Mouse (Mus musculus): Measurements from ENCODE around the gene Mbd6. TPM values are rescaled to one million over a fixed set of nuclear protein-coding genes. Genes with fewer than 3 reads are reported as not detected.
A peak's percentile ranks its signal among the peaks of the same experiment; 100 is the strongest.

Mbd6 gene
- total RNA-seq (2021): 10 to 100 TPM; 47.7 to 51.5 TPM

GRCm38 (mm10) chr10:127288800-127289572 lies at the start of gene Mbd6:
TSS of gene Mbd6 (minus strand) at chr10:127289018.
- peak; percentile 91 for DNase-seq
- intact Hi-C loops (cut with DNase I): no loop called here

- intact Hi-C loops (cut with DNase I): loop anchor here (10.0 kb wide), 1 partner anchor 197 kb away; the partner anchor contains the start of gene Nxph4
- DNase-seq: no peak
These were observed 48.8 kb upstream of the Mbd6 start for GRCm38 (mm10) chr10:127337536-127338099.

GRCm38 (mm10) chr10:127336952-127337351 lies 48.1 kb upstream of the Mbd6 start:
- intact Hi-C loops (cut with DNase I): loop anchor here (10.0 kb wide), 1 partner anchor 198 kb away; the partner anchor contains the start of gene Nxph4
- DNase-seq: no peak

GRCm38 (mm10) chr10:127335271-127335670 lies 46.5 kb upstream of the Mbd6 start:
- intact Hi-C loops (cut with DNase I): loop anchor here (10.0 kb wide), 1 partner anchor 200 kb away; the partner anchor contains the start of gene Nxph4
- no peak for DNase-seq

GRCm38 (mm10) chr10:127333152-127333551 lies 44.3 kb upstream of the Mbd6 start:
- intact Hi-C loops (cut with DNase I): loop anchor here (10.0 kb wide), 1 partner anchor 202 kb away; the partner anchor contains the start of gene Nxph4

GRCm38 (mm10) chr10:127332211-127332874 lies 43.5 kb upstream of the Mbd6 start:
- intact Hi-C loops (cut with DNase I): loop anchor here (10.0 kb wide), 1 partner anchor 202 kb away; the partner anchor contains the start of gene Nxph4
- no peak for DNase-seq

More at GRCm38 (mm10) chr10:127333152-127333551, 44.3 kb upstream of the Mbd6 start:
- no peak for DNase-seq

- no peak for DNase-seq
- intact Hi-C loops (cut with DNase I): loop anchor here (10.0 kb wide), 1 partner anchor 205 kb away; the partner anchor contains the start of gene Nxph4
These were observed 41.4 kb upstream of the Mbd6 start for GRCm38 (mm10) chr10:127330212-127330611.

GRCm38 (mm10) chr10:127327461-127328145 lies 38.8 kb upstream of the Mbd6 start:
- DNase-seq: no peak
- intact Hi-C loops (cut with DNase I): no loop called here

GRCm38 (mm10) chr10:127326828-127327227 lies 38.0 kb upstream of the Mbd6 start:
- intact Hi-C loops (cut with DNase I): no loop called here
- no peak for DNase-seq

- no peak for DNase-seq
- intact Hi-C loops (cut with DNase I): no loop called here
These were observed 37.4 kb upstream of the Mbd6 start for GRCm38 (mm10) chr10:127326017-127326801.

- intact Hi-C loops (cut with DNase I): no loop called here
- DNase-seq: no peak
These were observed 36.7 kb upstream of the Mbd6 start for GRCm38 (mm10) chr10:127325454-127326016.

- DNase-seq: peak; percentile 48
These were observed 35.7 kb upstream of the Mbd6 start for GRCm38 (mm10) chr10:127324495-127324894.

GRCm38 (mm10) chr10:127323131-127323855 lies 34.5 kb upstream of the Mbd6 start:
- intact Hi-C loops (cut with DNase I): no loop called here
- DNase-seq: no peak

More at GRCm38 (mm10) chr10:127324495-127324894, 35.7 kb upstream of the Mbd6 start:
- intact Hi-C loops (cut with DNase I): no loop called here

- intact Hi-C loops (cut with DNase I): no loop called here
These were observed 33.9 kb upstream of the Mbd6 start for GRCm38 (mm10) chr10:127322669-127323068.

GRCm38 (mm10) chr10:127322178-127322577 lies 33.4 kb upstream of the Mbd6 start:
- no peak for DNase-seq
- intact Hi-C loops (cut with DNase I): no loop called here

More at GRCm38 (mm10) chr10:127322669-127323068, 33.9 kb upstream of the Mbd6 start:
- DNase-seq: no peak

GRCm38 (mm10) chr10:127321621-127322020 lies 32.8 kb upstream of the Mbd6 start, which contains the start of gene Arhgap9:
TSS of gene Arhgap9 (plus strand) at chr10:127321964.
- no peak for DNase-seq
- intact Hi-C loops (cut with DNase I): no loop called here

GRCm38 (mm10) chr10:127319969-127320368 lies 31.2 kb upstream of the Mbd6 start:
- DNase-seq: no peak
- intact Hi-C loops (cut with DNase I): no loop called here

- intact Hi-C loops (cut with DNase I): no loop called here
- DNase-seq: no peak
These were observed 29.2 kb upstream of the Mbd6 start for GRCm38 (mm10) chr10:127318009-127318408.

GRCm38 (mm10) chr10:127317277-127317676 lies 28.5 kb upstream of the Mbd6 start:
- intact Hi-C loops (cut with DNase I): no loop called here
- DNase-seq: no peak

All from left cerebral cortex, postnatal 4 days (tissue).